Mouse (Mus musculus): ENCODE measurements at regions not wholly inside any gene's neighbourhood (a gene's known extent, or its start where the extent isn't known, plus 50 kb on each side); places are given as distances from the start of the nearest gene placed in this dataset.

DNA sequence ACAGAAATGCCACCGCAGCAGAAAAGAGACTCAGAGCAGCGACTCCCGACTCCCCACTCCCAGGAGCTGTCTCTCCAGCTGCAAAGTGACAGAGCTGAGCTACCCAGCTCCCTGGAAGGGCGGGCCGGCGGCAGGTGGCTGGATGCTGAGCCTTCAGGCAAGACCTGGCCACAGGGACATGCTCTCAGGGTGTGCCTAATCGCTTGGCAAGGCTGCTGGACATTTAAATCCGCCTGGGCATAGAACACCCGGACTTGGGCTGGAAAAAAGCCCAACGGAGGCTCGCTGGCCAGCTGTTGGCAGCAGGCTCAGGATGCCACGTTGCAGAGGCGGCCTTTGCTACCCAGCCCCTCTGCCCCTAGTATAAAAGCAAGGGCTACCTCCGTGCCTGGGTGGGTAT, 74.6 kb upstream of the Mgme1 start:
- TF ChIP-seq CTCF (IDR thresholded peaks at IDR 0.05) (no peak), POLR2A (IDR thresholded peaks at IDR 0.05; ENCODE audit: insufficient read depth, low read depth, low read length) (no peak)

Data from heart, adult 2 months (tissue).